Mouse (Mus musculus) yolk sac, embryonic 10.5 days (tissue): ENCODE data around the gene Spcs3.
"Not testable (repeated sequence)": the region's sequence is repeated elsewhere in the genome, so short reads cannot be mapped to it uniquely, and the experiment has no call there.

Experiments used
- DNase-seq: peaks from one replicate; pipeline ENCODE4 v3.0.0-alpha.2; 2017; ENCODE audit warnings: low spot score

Gene Spcs3

DNA sequence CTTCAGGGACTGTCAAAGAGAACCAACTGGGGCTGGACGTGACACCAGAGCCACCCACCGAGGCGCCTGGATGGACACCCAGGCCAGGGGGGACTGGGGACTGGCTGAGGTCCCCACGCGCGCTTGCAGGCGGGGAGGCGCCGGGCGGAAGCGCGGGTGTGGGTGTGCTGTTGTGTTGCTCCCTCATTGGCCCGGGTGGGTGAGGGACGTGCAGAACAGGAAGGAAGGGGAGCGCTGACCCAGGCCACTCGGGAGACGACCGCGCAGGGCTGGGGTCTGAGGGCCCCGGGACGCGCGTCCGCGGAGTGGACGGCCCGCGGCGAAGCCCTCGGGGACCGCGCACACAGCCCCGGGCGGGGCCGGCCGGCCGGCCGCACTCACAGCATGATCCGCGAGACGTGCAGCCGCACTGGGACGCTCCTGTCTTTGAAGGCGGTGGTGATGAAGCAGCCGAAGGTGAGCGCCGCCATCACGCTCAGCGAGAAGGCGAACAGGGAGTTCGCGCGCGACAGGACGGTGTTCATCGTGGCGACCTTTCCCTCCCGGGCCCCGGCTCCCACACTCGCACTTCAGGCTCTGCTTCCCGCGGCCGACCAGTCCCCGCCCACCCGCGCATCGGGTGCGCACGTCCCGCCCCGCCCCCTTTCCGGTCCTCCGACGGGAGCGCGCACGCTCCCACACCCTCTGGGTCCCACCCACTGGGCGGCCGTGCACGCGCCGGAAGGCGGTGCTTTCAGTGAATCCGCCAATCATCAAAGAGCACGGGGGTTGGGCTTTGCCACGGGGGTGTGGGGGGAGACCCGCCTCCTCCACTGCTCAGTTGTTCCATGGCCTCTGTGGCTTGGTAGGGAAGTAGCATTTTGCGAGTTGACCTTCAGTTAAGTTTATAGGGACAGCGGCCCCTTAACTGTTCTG is at the start of gene Spcs3, which contains the start of gene Asb5:
Gene Spcs3, minus strand, starts transcription at position 617 of the 915 bp plus-strand sequence.
Gene Asb5, plus strand, starts transcription at position 199 of the 915 bp plus-strand sequence.
- peak; percentile 93 for DNase-seq

DNA sequence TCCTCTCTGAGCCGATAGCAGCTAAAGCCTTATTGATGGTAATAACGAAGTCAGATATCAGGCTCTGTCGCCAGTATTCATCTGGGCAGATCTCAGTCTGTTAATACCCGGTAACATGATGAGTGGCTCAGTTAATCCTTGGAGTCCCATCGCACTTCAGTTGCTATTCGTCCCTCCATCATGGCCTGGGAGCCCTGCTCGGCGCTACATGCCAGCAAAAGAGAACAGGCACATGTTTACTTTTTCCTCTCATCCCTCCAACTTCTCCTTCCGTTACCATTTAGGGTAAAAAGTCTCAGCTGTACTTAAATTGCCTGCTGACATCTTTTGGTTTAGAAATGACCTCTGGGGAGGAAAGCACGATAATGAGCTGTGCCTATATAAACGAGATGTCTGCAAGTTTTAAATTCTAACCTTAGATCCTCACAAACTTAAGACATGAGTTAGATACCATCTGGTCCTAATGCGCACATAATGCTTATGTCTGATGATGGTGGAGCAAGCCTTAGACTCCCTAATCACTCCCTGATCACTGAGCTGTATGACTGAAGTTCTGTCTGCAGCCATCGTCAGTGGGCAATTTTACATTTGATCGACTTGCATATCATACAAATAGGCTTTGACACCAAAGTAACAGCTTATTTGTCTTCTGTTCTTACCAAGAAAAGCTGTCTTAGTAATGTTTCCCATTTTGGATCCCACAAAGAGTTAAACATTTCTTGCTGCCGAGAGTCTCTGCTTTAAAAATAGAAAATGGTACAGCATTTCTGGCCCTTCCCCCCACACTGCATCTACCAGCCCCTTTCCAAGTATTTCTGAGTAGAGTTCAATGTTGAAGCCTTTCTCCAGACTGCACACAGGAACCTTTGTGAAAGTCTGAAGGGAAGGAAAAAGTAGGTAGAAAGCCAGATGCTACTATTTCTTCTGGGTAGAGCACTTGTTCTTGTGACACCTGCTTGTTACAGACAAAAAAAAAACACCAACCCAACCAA is 41.1 kb upstream of the Spcs3 start:
- no peak for DNase-seq

DNA sequence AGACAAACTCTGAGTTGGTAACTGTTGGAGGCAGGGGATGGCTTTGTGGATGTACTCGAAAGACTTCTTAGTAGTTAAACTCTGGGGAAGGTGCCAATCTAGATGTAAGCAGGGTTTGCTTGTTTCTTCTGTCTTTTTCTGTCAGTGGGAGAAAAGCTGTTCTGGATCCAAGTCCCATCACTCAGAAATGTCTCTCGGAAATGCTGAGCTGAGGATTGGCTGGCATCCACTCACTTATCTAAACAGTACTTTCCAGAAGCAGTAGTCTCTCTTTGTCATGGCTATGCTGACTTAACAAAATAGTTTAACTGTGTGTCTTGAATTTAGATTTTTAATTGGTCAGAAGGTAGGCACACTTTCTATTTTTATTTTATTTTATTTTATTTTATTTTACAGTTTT is 37.4 kb upstream of the Spcs3 start:
- DNase-seq, result no peak

DNA sequence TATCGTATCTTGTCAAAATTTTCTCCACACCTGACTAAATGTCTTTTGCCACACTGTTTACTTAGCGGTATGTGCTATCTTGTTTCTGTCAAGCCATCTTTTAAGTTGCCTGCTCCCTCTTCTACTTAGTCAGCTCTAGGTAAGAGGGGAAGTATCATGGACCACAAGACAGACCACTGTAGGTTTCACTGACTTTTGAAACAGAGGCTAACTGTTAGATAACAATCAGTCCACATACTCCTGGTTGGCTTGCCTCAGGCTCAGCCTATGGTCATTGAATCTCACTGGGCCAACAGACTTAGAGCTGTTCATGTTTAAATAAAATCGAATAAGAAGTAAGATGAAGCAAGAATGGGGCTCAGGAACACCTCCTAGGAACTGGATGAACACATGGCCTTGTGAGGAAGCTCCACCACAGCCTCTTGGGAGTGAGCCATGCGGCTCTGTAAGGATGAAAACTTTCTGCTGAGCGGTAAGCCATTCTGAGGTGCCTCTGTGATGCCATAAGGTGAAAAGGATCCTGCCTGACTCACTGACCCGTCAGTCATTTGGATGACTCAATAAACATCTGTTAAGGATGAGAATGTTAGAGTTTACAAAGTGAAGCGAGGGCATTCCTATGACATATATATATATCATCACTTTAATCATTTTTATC is 35.9 kb upstream of the Spcs3 start:
- DNase-seq, result no peak

DNA sequence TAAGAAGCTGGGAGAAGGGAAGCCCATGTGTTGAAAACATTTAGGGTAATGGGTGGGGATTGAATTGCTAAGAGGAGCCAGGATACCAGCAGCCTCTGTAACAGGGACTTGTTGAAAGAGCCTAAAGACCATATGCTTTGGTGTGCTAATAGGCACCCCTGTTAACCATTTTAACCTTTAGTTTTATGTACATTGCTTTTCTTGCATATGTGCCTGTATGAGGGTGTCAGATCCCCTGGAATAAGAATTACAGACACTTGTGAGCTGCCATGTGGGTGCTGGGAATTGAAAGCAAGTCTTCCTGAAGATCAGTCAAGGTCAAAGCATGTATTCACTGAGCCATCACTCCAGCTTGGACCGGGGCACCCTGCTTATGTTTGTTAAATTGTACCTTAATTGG is 35.4 kb upstream of the Spcs3 start:
- no peak for DNase-seq

DNA sequence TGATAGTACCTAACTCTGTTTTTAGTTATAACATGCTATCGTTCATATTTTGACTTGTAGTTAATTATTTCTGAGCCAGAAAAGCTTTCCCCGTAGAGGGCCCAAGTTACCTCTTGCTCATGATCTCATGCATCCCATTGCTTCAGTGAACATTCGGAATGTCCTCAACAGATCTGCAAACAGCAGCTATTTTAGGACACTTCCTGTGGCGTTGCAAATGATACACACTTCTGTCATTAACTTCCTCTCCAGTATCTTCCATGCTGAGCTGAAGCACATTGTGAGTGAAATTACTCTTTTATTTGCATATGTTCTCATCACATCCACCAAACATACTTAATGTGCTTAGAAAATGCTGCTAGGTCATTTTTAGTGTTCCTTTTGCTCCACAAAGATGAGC is 32.3 kb upstream of the Spcs3 start:
- no peak for DNase-seq

DNA sequence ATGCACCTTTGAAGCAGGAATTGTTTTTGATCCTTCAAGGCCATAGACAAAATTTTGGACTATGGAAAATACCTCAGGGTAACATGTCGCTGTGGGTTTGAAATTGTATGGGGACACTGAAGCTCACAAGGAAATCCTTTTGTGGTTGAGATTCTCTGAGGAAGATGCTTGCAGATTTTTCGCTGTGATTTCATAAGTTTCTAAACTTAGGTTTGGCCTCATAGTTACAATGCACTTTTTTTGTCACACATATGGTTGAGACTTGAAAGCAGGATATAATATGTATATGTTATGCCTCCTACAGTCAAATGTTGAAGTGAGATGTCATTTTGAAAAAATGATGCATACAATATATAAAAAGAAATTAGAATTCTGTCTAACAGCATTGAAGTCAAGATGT is 25.1 kb upstream of the Spcs3 start:
- DNase-seq, result no peak

DNA sequence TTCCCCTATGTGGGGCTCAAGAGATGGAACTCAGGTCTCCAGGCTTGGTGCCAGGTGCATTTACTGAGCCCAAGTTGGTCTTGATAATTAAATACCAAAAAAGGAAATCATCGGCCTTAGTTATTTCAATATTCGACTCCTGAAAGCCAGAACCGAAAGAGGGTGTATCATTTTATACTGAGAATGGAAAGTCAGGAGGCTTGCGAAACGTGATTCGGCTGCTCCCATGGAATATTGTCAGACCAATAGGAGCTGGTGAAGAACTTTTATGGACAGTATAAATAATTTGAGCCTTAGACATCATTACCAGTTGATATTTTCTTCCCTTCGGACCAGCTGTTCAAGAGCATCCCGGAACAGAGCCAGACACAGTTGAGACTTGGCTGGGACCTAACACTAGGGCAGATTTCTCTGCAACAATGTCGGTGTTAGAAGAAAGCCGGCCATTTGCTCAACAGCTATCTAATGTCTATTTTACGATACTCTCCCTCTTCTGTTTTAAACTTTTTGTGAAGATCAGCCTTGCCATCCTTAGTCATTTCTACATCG is 20.3 kb upstream of the Spcs3 start:
- DNase-seq, result no peak

DNA sequence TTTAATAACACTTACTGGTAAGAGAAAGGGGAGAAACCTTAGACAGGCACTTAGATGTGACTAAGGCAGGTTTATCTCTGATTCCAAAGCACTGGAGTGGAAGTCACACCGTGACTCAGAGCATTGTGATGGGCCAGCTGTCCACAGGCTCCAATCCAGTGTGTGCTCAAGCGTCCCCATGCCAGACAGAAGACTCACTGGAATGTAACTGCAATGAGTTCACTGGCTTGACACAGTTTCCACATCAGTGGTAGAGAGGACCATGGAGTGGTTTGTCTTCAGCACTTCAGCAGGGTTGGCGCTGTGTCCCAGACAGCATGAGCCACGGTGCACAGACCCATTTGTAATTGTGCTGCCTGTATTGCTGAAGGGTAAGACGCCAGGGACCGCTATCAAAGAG is 18.6 kb upstream of the Spcs3 start:
- DNase-seq, result no peak

DNA sequence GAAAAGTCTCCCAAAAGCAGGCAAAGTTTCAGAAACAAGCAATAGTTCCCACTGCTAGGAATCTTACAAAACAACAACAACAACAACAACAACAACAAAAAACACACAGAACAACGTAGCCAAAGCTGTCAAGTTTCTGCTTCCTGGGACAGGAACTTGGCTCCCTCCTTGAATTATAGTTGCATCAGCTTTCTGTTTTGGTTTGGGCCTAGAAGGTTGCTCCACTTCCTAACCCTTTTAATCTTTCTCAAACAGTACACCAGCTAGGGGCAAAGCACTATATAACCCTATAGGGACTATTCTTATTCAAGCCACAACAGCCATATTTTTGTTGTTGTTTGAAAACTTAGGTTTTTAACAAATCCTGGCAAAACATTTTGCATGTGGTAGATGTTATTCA is 11.5 kb upstream of the Spcs3 start:
- DNase-seq, result no peak

DNA sequence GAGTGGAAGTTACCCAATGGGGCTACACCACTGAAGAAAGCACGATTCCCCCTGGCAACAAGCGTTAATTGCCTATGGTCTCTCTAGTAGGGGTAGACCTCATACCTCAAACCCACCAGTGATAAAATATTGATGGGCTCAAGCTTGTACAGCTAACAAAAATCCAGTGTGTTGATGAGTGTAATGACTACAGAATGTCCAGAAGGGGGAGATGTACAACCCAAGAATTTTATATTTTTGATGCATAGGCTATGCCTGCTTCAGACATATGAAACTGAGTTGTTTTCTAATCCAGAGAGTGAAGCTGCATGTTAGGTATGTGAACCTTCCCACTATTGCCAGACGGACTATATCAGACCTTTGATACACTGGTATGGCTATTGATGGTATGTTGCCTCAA is 7.5 kb upstream of the Spcs3 start:
- DNase-seq, result no peak

DNA sequence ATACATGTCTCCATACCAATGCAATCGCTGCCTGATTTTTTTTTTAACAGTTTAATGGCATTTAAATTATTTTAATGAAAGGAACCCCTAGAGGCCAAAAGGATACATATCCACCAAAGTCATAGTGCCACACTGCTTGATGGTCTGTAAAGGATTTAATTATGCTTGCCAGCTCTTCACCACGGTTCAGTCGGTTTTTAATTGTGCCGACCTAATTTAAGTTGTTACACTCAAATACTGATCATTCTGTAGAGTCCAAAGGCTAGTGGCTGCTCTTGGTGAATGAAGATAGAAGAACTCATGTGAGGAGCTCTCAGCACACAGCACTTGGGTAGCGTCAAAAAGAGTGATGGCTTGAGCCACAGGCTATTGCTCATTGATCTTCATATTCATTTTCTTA is 5.4 kb upstream of the Spcs3 start:
- no peak for DNase-seq

DNA sequence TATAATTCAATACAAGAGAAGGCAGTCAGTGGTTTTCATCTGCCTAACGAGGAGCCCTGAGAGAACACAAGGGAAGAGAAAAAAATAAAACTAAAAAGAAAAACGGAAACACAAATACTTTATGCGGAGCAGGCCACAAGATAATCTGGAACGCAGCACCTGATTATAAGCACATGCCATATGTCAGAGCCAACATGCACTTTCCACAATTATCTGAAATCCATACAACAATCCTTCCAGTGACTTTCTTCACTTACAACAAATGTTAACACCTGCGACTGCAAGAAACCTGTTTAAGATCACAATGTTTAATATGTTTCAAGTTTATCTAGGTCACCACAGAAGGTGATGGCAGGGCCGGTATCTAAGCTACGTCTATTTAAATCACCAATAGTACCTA is 1.2 kb downstream of the Spcs3 start:
- no peak for DNase-seq

DNA sequence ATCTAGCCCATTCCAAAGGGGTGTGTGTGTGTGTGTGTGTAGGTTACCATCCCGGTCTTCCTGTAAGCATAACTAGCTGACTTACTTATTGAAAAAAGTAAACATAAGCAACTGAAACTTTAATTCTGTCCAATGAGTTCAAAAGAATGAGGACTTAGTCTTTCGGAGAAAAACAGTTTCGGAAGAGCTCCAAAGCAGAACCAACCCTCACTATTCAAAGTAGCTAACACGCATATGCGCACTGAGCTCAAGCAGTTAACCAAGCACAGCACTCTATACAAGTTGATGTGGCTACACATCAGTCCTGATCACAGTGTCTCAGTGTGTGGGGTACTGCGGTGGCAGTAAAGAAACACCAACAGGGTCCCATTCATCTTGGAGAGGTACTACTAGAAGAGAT is 3.1 kb downstream of the Spcs3 start:
- no peak for DNase-seq

DNA sequence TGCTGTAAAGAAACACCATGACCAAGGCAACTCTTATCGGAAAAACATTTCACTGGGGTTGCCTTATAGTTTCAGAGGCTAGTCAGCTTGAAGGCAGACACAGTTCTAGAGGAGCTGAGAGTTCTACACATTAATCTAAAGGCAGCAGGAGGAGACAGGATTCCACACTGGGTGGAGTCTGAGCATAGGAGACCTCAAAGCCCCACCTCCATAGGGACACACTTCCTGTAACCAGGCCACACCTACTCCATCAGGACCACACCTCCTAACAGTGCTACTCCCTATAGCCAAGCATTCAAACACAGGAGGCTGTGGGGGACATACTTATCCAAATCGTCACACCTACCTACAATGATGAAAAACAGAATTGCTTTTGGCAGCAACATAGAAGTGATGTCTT is 4.2 kb downstream of the Spcs3 start:
- no peak for DNase-seq

DNA sequence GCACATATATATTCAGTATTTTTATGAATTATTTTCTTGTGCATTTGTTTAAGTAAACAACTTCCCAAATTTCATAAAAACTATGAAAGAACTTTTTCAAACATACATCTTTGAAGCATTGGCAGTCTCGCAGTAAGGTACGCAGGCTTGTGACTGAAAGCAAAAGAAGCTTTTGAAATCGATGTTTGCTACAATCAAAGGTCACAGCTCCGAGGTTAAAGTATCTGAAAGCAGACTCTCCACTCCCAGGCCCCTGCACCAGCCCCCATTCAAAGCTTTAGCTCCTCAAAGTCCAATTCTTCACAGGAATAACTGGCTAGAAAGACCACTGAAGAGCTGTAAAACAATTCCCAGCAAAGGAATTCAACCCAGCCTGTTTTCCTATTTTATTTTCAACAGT is 9.3 kb downstream of the Spcs3 start:
- DNase-seq, result peak; percentile 42

DNA sequence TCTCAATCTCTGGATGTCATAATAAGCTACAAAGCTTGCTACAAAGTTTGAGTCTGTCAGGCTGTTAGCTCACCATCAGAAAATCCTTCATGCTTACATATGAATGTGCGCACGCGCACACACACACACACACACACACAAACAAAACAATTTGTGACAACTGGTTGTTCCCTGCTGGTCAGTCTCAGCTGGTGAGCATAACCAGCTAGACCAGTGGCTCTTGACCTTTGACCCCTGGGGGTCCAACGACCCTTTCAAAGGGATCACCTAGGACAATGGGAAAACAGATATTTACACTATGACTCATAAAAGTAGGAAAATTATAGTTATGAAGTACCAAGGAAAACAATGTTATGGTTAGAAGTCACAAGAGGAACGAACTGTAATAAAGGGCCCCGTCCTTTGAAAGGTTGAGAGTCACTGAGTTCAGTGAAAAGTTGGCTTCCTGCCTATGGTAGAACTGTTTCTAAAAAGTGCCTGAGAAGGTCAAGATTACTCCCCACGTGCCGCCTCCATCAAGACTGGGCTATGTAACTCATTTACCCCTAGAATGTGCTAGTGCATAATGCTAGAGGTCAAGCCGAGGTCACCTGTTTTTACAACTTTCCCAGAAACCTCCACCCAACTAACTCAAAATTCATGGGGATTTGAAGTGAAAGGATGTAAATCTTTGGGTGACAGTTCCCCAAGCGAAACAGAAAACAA is 10.9 kb downstream of the Spcs3 start:
- DNase-seq, result peak; percentile 14

DNA sequence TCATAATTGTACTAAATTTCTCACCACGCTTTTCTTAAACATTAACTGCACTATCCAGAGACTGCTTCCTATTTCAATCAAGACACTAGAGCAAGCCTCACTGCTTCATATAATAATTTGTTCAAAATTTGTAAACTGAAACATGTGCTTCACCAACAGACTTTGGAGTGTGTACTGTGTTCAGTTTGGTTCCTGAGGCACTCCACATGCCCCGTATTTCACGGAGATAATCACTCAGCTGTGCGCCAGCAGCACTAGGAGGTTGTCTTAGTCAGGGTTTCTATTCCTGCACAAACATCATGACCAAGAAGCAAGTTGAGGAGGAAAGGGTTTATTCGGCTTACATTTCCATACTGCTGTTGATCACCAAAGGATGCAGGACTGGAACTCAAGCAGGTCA is 17.6 kb downstream of the Spcs3 start:
- not testable (repeated sequence) for DNase-seq

DNA sequence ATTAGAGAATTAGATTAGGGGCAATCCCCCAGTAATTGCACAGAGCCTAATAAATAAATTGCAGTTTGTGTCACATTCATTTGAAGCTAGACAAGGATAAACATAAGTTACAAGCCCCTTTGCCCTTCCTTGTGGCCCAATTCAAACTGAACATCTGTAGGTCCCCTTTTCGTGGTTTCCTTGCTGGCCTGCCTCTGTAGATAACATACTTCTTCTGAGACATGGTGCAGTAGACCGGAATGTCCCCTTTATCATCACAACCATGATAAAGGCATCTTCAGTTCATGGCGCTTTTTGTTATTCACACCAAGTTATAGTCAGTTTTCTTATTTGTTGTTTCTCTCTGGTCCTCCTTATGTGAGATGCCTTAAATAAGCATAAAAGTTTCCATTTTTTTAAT is 18.0 kb downstream of the Spcs3 start:
- no peak for DNase-seq

DNA sequence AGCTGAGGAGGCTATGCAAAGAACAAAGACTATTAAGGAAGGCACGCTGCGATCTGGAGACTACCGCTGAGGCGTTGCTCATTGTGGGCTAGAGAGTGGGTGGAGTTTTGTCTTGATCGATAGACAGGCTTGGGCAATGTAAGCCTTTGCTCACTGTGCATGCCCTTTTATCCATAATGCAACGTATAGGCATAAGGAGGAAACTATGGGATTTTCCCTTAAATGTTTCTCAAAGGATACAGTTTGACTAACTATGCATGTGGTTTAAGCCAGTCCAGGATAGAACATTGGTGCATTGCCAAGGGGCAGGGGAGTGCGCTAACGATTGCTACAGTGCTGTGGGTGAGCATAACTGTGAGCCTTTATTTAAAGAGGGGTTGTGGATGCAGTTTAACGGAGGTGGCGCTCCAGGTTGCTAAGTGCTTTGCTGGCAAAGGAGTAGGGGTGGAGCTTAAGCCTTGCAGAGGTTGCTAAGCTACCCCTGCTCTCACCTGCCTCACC is 20.5 kb downstream of the Spcs3 start:
- DNase-seq, result no peak

DNA sequence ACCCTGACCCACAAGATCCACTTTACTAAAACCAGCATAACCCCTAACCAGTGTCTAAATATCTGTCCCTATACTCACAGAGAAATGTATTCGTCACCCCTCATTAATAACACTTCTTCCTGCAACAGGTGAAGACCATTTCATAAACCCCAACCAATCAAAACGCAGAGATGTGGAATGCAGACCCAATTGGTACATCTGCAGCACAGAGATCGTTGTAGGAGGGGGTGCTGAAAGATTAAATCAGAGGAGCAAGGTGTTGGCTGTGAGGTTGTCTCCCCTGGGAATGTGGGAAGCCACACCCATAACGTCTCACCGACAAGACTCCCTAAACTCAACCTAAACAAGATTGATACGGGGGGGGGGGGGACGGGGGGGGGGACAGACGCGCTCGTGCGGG is 21.0 kb downstream of the Spcs3 start:
- no peak for DNase-seq
